Mouse (Mus musculus) lung, adult 2 months (tissue): ENCODE results near the gene Nfkbib.

Experiments used
- CTCF ChIP-seq: fragments of 200-500 bp; IDR thresholded peaks from 2 replicates; pipeline ENCODE4 v1.5.1; 2011; ENCODE audit warnings: mild to moderate bottlenecking, low read length, control low read depth; ENCODE audit not compliant: insufficient read depth
- POLR2A ChIP-seq: fragments of 200-500 bp; IDR thresholded peaks from 2 replicates; pipeline ENCODE4 v1.6.1; 2011; ENCODE audit warnings: low read depth, mild to moderate bottlenecking, control low read depth, low read length, borderline replicate concordance; ENCODE audit errors: extremely low read depth

GRCm38 (mm10) chr7:28806869-28807268 lies 39.6 kb upstream of the Nfkbib start:
- TF ChIP-seq CTCF (no peak), POLR2A (no peak)
